Mouse (Mus musculus): Measurements from ENCODE around the gene Olfr733.

Gene Olfr733

GRCm38 (mm10) chr14:50301422-50301821 is at the start of gene Olfr733:
Gene Olfr733 (minus strand): TSS chr14:50301522.
- DNase-seq (ENCODE audit: low spot score in 2 of 2) = no peak

- no peak for DNase-seq (ENCODE audit: low spot score in 2 of 2)
These were observed 47.5 kb upstream of the Olfr733 start, which contains the start of gene Olfr735 for GRCm38 (mm10) chr14:50348796-50349195. Gene Olfr735 (minus strand): TSS chr14:50348872.

GRCm38 (mm10) chr14:50326661-50327060 is 25.3 kb upstream of the Olfr733 start, which contains the start of gene Olfr734:
Gene Olfr734 (minus strand): TSS chr14:50326761.
- no peak for DNase-seq (ENCODE audit: low spot score in 2 of 2)

DNA sequence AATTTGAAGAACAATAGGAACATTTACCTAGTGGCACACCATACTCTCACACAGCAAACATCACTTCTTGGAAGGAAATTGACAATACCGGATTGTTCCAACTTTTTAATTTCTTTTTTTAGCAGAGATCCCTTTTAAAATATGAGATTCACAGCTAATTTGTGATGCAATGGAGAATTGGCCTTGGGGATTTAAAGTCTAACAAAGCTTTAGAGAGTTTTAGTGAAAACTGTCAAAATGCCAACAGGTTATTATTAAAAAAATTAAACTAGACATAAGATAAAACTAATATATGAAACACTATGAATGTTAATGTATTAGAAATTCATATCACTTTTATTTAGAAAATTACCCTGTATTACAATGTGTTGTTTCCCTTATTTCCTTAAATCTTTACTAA is 17.2 kb downstream of the Olfr733 start, which contains the start of gene Olfr732:
Olfr732 (minus strand) TSS at position 101 of the 400 bp plus-strand sequence.
- DNase-seq (ENCODE audit: low spot score in 2 of 2) = no peak
